Mouse (Mus musculus) bone marrow, adult 2 months (tissue): ENCODE results near the gene Col1a2.

Experiments used
- CTCF ChIP-seq: fragments of 200-500 bp; IDR thresholded peaks from 2 replicates; pipeline ENCODE4 v1.5.1; 2011; ENCODE audit warnings: low read length, control low read depth; ENCODE audit not compliant: control insufficient read depth, insufficient read depth
- POLR2A ChIP-seq: fragments of 200-500 bp; IDR thresholded peaks from 2 replicates; pipeline ENCODE4 v1.6.1; 2011; ENCODE audit warnings: low read depth, mild to moderate bottlenecking, control low read depth, low read length, borderline replicate concordance; ENCODE audit not compliant: control insufficient read depth

- TF ChIP-seq CTCF, result no peak
- TF ChIP-seq POLR2A, result no peak
Observed at GRCm38 (mm10) chr6:4521031-4521430, 16.4 kb downstream of the Col1a2 start.
